Mouse (Mus musculus): Measurements from ENCODE around the gene Ppbp.
"Not testable (repeated sequence)": the region's sequence is repeated elsewhere in the genome, so short reads cannot be mapped to it uniquely, and the experiment has no call there.

The Ppbp gene

GRCm38 (mm10) chr5:90788114-90788513 lies 19.8 kb downstream of the Ppbp start:
- DNase-seq: no peak

DNA sequence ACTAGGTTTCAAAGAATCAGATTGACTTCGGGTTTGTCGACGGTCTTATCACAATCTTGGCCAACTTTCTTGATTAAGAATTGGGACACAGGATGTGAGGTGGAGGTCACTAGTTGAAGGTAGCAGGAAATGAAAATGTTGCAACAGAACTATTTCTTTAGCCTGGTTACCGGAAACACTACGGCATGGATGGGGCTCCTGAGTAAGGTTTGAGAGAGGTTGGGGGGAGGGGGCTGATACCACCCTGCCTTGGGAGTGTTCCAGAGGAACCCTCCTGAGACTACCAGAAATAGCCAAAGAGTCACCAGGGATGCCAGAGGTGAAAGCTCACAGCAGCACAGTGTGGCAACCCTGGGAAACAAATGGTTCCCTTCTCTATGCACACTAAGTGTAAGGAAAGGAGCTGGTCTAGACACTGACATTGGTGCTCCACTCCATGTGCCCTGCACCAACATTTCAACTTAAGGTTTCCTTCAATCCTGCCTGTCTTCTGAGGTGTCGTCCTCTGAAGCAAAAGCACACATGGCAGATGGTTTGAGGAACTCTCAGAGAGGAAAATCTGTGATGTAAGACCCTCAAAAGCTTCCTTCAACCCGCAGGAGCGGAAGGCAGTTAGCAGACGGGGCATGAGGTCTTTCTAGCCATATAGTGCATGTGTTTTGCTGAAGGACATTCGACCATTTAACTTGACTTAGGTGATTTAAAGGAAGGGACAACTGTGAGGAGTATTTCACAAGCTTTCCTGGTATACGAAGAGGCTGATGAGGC lies 21.2 kb downstream of the Ppbp start:
- DNase-seq: no peak

DNA sequence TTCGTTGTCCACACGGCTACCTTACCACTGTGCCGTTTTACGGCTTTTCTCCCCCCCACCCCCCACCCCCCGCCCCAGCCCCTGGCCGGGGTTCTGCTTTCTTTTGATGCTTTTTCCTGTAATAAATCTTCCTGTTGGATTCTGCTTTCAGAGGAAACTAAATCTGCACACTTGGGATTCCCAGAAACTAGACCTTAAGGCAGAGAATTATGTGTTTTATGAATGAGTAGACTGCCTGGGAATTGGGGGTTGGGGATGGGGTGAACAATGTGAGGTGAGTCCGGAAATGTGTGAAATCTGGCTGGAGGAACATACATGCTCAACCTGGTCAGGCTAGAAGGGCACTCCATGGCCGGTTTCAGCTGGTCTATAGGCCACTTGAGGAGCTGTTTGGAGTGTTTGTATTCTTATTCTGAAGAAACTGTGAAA lies 21.8 kb downstream of the Ppbp start:
- no peak for DNase-seq

- no peak for DNase-seq
Observed at GRCm38 (mm10) chr5:90794195-90794625, 25.9 kb downstream of the Ppbp start, which contains the start of gene Cxcl15. Gene Cxcl15, plus strand, starts transcription at chr5:90794534.

GRCm38 (mm10) chr5:90795392-90795791 lies 27.1 kb downstream of the Ppbp start:
- DNase-seq: not testable (repeated sequence)

DNA sequence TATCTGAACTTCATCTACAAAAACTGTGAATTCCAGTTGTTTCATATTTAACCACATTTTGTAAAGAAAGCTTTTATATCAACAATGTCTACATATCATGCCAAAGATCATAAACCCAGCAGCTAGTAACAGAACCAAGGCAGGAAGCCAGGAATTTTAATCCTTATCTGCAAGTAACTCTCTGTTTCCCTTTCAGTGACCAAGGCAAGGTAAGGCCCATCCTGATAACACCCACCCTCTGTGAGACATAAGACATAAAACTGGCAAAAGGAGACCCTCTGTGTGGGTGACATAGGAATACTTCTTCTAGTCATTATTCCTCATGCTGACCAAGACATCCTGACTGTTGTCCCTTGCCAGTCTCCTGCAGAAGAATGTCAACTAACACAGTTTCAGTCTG lies 36.3 kb downstream of the Ppbp start:
- no peak for DNase-seq

GRCm38 (mm10) chr5:90806050-90806449 lies 37.7 kb downstream of the Ppbp start:
- DNase-seq: no peak

DNA sequence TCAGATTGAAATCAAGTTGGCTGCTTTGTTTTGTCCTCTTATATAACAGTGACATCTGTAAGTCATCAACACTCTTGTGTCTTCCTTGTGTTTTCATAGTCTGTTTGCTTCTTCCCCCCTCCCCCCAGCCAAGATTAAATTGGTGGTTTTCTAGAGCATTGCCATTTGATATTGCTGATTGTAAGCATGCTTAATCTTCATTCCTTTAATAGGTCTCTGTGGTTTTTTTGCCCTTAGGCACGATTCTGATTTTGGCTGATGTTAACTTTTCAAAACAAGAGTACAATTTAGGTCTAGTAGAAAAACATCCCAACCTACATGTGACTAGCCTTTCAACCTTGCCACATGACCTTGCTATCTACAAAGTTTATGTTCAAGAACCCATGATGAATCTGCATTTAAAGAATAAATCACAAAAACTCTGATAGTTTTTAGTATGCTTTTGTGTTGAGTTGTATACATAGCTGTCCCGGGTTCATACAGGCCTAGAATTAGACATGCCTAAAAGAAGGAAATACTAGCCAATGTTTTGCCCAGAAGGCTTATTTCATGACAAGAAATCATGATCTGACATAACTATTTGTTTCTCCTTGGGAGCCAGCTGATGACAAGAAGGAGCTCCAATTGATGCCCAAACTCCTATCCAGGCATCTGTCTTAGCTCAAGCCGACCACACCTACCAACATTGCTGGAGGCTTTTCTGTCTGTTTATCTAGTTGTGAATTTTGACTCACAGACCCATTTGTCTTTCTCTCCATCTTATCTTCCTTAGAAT lies 39.0 kb downstream of the Ppbp start:
- no peak for DNase-seq
